Mouse (Mus musculus) adrenal gland, postnatal 4 days (tissue): ENCODE results near the gene Zdbf2. TPM values are rescaled to one million over a fixed set of nuclear protein-coding genes. Genes with fewer than 3 reads are reported as not detected.
"Not testable (repeated sequence)": the region's sequence is repeated elsewhere in the genome, so short reads cannot be mapped to it uniquely, and the experiment has no call there.

ENCODE experiments used
- DNase-seq, 2 experiments: peaks; one replicate each; pipeline ENCODE4 v3.0.0; 2021 to 2022; ENCODE audit warnings: low spot score in 2 of 2, mixed read lengths in 2 of 2
- microRNA-seq: library from miRNA; unstranded; fragments of <30 nt; microRNA quantifications from one replicate; pipeline ENCODE4 v1.2.0, GENCODE M21; 2021
- total RNA-seq, 2 experiments: library from RNA; stranded (reverse); gene quantifications; 2 replicates each; pipeline ENCODE4 v1.2.3; 2021

The Zdbf2 gene
- total RNA-seq, 2 experiments from 2014 or later, result 17.7 to 21.8 TPM

- DNase-seq, result no peak
Measured at GRCm38 (mm10) chr1:63261041-63261590, 11.9 kb upstream of the Zdbf2 start.

GRCm38 (mm10) chr1:63263671-63264070 is 9.4 kb upstream of the Zdbf2 start:
- DNase-seq, result no peak

GRCm38 (mm10) chr1:63265461-63265860 is 7.6 kb upstream of the Zdbf2 start:
- no peak for DNase-seq

GRCm38 (mm10) chr1:63266121-63266520 is 6.9 kb upstream of the Zdbf2 start:
- no peak for DNase-seq

GRCm38 (mm10) chr1:63266716-63267115 is 6.3 kb upstream of the Zdbf2 start:
- DNase-seq, result no peak

- no peak for DNase-seq
Measured at GRCm38 (mm10) chr1:63272125-63272675, 865 bp upstream of the Zdbf2 start.

GRCm38 (mm10) chr1:63273339-63273951 is 380 bp downstream of the Zdbf2 start:
- no peak for DNase-seq

GRCm38 (mm10) chr1:63274046-63274730 is 1.1 kb downstream of the Zdbf2 start:
- no peak for DNase-seq

- no peak for DNase-seq
Measured at GRCm38 (mm10) chr1:63278106-63278505, 5.0 kb downstream of the Zdbf2 start.

GRCm38 (mm10) chr1:63293965-63294364 is 20.9 kb downstream of the Zdbf2 start:
- DNase-seq, result no peak

GRCm38 (mm10) chr1:63309661-63310060 is 36.6 kb downstream of the Zdbf2 start:
- no peak for DNase-seq

- DNase-seq, result not testable (repeated sequence)
Measured at GRCm38 (mm10) chr1:63323565-63324132, 50.6 kb downstream of the Zdbf2 start.

Small RNA genes lying within 50 kb of the gene (microRNA-seq; reads per million reads assigned to microRNA genes)
- not detected for gene Gm24513

Other genes starting within 250 kb of the Zdbf2 start
- 10 to 100 TPM; 37.4 to 40.0 TPM for gene Ino80d, start 158.6 kb upstream of the Zdbf2 start, total RNA-seq
- gene Eef1b2, start 96.4 kb upstream of the Zdbf2 start, total RNA-seq, result 100 to 1,000 TPM; 864 to 879 TPM
- 100 to 1,000 TPM; 207 to 213 TPM for gene Ndufs1, start 96.4 kb upstream of the Zdbf2 start, total RNA-seq
- gene Gpr1, start 58.7 kb upstream of the Zdbf2 start, total RNA-seq, result under 1 TPM; 0.20 to 0.53 TPM
- 10 to 100 TPM; 18.5 to 21.2 TPM for gene Adam23, start 172.6 kb downstream of the Zdbf2 start, total RNA-seq